Mouse (Mus musculus) G1E-ER4 (cell line): Measurements from ENCODE around the gene Ccl20. TPM values are rescaled to one million over a fixed set of nuclear protein-coding genes. Genes with fewer than 3 reads are reported as not detected.

Experiments
- GATA1 ChIP-seq: IDR thresholded peaks from one replicate; pipeline ENCODE4 v1.8.0; 2012; ENCODE audit warnings: low read length, inconsistent platforms
- polyA plus RNA-seq: library from polyadenylated mRNA; stranded (reverse); fragments of >175 nt; gene quantifications from 2 replicates; pipeline ENCODE4 v1.2.3, GENCODE M21; 2012

Gene Ccl20
- polyA plus RNA-seq, 1 experiment, result not detected

DNA sequence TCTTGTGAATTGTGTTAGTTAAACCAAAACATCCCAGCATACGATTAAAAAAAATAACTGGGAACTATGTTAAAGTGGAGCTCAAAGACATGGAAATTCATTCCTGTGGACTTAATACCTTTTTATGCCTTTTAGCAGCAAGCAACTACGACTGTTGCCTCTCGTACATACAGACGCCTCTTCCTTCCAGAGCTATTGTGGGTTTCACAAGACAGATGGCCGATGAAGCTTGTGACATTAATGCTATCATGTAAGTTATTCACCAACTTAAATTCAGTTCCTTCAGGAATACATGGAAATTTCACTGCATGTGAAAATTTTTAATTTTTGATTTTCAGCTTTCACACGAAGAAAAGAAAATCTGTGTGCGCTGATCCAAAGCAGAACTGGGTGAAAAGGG is 1.1 kb downstream of the Ccl20 start:
- no peak for TF ChIP-seq GATA1

DNA sequence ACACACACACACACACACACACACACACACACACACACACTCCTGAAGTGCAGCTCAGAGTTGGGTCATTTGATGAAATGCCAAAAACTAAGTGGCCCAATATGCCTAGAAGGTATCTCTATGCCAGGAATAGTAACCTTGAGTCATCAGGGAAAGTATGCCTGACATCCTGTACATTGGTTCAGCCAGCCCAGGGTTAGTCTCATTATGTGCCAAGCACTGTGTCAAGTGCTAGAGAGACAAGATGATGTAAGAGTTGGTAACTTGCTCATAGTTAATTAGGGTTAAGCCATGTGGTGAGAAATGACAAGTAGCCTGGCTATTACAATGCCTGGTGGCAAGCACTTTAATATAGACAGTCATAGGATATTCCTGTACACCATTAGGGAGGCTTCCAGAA is 3.3 kb downstream of the Ccl20 start:
- no peak for TF ChIP-seq GATA1

DNA sequence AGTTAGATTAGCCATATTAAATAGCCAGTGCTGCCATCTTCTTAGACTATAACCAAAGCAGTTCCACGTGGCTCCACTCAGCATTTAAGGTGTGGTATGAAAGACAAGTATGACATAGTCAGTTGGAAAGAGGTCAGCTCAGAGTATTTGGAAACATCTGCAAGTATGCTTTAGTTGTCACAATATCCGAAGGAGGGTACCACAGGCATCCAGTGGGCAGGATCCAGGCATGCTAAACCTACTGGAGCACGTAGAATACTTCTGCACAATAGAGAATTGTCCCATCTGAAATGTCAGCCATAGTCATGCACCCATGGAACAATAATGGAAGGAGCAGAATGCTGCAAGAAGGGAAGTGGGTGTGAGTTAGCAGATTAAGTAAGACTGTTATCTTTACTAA is 3.7 kb downstream of the Ccl20 start:
- TF ChIP-seq GATA1, result no peak

GRCm38 (mm10) chr1:83123201-83123600 is 6.6 kb downstream of the Ccl20 start:
- TF ChIP-seq GATA1, result no peak

- no peak for TF ChIP-seq GATA1
Measured at GRCm38 (mm10) chr1:83135829-83136228, 19.3 kb downstream of the Ccl20 start.

GRCm38 (mm10) chr1:83137847-83138246 is 21.3 kb downstream of the Ccl20 start:
- no peak for TF ChIP-seq GATA1

DNA sequence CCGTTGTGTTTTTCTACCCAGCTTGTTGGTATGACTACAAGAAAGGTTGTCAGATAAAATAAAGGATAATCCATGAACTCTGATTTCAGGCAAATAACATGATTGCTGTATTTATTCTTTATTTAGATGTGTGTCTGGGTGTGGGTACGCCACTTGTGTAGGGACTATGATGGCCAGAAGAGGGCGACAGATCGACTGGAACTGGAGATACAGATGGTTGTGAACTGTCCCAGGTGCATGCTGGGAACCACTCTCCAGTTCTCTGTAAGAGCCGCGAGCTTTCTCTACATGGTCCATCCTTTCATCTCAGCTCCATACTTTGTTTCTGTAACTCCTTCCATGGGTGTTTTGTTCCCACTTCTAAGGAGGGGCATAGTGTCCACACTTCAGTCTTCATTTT is 22.2 kb downstream of the Ccl20 start:
- no peak for TF ChIP-seq GATA1

DNA sequence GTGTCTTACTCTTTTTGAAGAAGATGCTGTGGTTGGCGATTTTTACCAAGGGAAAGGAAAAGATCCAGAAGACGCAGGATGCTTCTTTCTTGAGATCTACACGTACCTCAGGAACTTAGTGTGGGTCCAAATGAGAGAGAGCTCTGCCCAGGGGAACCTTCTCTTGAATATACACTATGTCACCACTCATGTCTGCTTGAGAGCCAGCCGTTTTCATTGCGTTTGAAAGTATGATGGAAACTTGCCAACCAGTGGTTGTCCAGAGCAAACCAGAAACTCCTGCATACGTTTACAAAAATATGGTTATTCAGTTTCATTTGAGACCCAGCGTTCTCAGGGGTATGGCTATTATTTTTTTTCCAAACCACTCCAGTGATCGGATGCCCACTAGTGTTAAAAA is 24.9 kb downstream of the Ccl20 start:
- TF ChIP-seq GATA1, result no peak

GRCm38 (mm10) chr1:83142055-83142454 is 25.5 kb downstream of the Ccl20 start:
- no peak for TF ChIP-seq GATA1

DNA sequence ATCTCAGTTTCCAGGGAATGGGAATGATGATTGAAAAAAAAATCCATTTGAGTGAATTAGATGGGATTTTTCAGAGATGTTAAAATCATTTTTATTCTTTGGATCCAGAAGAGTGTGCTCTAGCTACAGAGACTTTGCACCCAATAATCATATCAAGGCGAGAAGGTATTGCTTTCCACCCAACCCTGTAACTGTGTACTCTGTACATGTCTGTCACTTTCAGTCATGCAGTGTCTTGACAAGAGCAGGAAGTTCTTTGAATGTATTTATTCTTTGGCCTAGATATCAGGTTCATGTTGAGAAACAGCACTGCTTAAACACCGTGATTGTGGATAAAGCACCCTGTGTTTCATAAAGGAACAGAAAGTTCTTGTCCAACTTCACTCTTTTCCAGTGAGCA is 30.0 kb downstream of the Ccl20 start:
- no peak for TF ChIP-seq GATA1

DNA sequence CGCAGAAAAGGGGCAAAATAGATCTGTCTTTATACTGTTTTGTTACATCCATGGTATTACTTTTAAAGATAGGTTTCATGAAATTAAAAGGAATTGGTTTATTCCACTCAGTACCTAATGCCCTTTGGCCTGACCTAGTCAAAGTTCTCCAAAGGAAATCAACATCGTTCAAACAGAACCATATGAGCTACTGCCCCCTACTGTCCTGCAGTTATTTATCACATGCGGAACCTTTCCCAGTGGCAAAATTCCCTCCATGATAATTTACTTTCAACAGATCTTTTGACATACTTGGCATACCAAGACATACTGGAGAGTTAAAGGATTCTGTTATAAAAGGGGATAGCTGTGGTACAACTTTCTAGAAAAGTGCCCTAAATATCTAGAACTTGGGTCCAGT is 33.7 kb downstream of the Ccl20 start:
- TF ChIP-seq GATA1, result no peak

GRCm38 (mm10) chr1:83152961-83153360 is 36.4 kb downstream of the Ccl20 start:
- TF ChIP-seq GATA1, result no peak

DNA sequence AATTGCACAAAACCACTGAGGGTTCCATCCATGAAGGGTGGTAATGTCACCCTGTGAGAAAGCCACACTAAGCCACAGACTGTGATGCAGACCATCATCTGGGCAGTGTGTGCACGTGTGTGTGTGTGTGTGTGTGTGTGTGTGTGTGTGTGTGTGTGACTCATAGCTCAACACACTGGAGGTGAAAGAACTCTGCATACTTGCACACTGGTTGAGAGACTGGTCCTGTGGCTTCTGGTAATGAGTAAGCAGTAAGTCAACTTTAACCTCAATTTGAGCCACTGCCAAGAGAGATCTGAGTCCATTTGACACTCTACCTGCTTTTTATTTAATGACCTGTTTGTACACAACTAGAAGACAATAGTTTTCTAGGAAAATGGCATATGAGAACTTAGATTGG is 40.3 kb downstream of the Ccl20 start:
- no peak for TF ChIP-seq GATA1

DNA sequence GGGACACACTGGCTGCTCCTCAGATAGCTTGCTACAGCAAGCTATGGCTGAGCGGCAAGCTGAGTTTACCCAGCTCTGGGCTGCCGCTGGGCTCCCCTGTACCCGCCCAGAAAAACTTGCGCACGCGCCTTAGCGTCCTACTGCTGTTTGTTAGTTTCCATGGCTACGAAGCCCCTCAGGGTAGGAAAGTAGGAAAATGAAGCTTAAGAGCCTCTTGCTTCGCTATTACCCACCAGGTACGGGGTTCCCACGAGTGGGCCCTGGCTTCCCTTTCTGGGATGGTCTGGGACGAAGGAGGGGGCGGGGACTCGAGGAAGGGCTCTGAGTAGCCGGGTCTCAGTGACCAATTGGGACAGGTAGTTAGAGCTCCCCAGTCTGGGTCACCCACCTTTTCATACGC is 43.0 kb downstream of the Ccl20 start, which contains the start of gene Daw1:
Daw1 (plus strand) TSS at position 150 of the 400 bp plus-strand sequence.
- no peak for TF ChIP-seq GATA1

DNA sequence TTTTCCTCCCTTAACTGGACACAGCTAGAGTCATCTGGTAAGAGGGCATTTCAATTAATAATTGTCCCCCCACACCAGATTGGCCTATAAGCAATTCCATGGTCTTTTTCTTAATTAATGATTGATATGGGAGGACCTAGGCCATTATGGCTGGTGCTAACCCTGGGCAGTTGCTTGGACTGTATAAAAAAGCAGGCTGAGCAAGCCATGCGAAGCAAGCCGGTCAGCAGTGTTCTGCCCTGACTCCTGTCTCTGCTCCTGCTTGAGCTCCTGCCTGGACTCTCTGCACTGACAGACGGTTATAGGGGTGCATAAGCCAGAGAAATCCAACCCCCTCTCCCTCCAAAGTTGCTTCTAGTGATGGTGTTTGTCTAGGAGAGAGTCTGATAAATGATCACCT is 45.1 kb downstream of the Ccl20 start:
- no peak for TF ChIP-seq GATA1

DNA sequence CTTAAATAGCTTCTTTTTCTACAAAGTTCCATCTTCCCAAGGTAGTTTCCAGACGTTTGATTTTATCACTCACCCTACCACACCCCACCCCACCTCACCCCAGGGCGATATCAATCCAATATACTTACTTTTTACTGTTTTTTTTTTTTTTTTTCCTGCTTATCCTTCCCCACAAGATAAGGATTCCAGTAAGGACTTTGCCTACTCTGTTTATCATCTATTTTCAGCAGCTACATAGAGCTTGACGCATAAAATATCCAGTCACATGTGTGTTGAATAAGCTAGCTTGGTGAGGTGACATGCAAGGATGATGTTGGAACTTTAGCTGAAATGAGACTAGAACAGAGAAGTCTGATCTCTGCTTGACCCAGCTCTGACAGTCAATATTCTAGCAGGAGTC is 47.5 kb downstream of the Ccl20 start:
- TF ChIP-seq GATA1, result no peak

Other genes with a start within 250 kb of the Ccl20 start
- gene A030005L19Rik, start 203.4 kb upstream of the Ccl20 start, polyA plus RNA-seq, result 0.13 and 0.15 TPM in 2 replicates
- gene A030014E15Rik, start 191.8 kb upstream of the Ccl20 start, polyA plus RNA-seq, result not detected in 2 replicates
- not detected in 2 replicates for gene Gm6217, start 185.4 kb upstream of the Ccl20 start, polyA plus RNA-seq
- gene A030003K21Rik, start 173.4 kb upstream of the Ccl20 start, polyA plus RNA-seq, result not detected in 2 replicates
- gene Gm7544, start 160.8 kb upstream of the Ccl20 start, polyA plus RNA-seq, result not detected in 2 replicates
- gene Gm47955, start 156.5 kb upstream of the Ccl20 start, polyA plus RNA-seq, result not detected in 2 replicates
- not detected in 2 replicates for gene Gm47959, start 116.2 kb upstream of the Ccl20 start, polyA plus RNA-seq
- not detected in 2 replicates for gene Slc19a3, start 78.3 kb upstream of the Ccl20 start, polyA plus RNA-seq
- gene Krtap28-10, start 74.3 kb upstream of the Ccl20 start, polyA plus RNA-seq, result not detected in 2 replicates
- gene Gm47969, start 71.8 kb upstream of the Ccl20 start, polyA plus RNA-seq, result not detected in 2 replicates
- not detected in 2 replicates for gene A030005K14Rik, start 57.4 kb upstream of the Ccl20 start, polyA plus RNA-seq
- gene Krtap28-13, start 55.8 kb upstream of the Ccl20 start, polyA plus RNA-seq, result not detected in 2 replicates
- not detected in 2 replicates for gene Daw1, start 43.0 kb downstream of the Ccl20 start, polyA plus RNA-seq